Mouse (Mus musculus): ENCODE results near the gene Slc44a4. TPM values are rescaled to one million over a fixed set of nuclear protein-coding genes. Genes with fewer than 3 reads are reported as not detected.
"Not testable (repeated sequence)": the region's sequence is repeated elsewhere in the genome, so short reads cannot be mapped to it uniquely, and the experiment has no call there.

The Slc44a4 gene
- polyA plus RNA-seq, 1 experiment from 2014 or later: not detected

DNA sequence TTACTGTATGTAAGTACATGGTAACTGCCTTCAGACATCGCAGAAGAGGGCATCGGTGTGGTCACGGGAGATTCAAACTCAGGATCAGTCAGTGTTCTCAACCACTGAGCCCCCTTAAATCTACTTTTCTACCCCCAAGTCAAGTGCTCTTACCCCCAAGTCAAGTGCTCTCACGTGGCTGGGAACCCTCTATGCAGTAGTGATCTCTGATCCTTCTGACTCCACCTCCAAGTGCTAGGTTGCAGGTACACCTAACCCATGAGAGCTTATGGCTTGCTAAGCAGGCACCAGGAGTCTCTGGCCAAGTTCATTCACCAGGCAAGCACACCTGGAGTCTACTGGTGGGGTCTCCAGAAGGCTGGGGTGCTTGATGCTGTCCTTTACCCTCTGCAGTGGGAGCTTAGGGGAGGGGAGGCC is 35.3 kb downstream of the Slc44a4 start:
- Histone ChIP-seq H3K9ac (no peak overlapping the region), H3K4me3 (peak overlapping the region; percentile 98), H3K4me2 (peak overlapping the region; percentile 98), H3K27me3 (no peaks in the 10 kb centered on the region), H3K36me3 (peaks cover 30% of the 10 kb centered on the region), H3K9me3 (no peaks in the 10 kb centered on the region), H3K27ac (replicated peaks) (no peak overlapping the region), H3K4me1 (replicated peaks) (peaks cover 20% of the 10 kb centered on the region)
- ATAC-seq (ENCODE audit: low read depth): no peak
- 44% methylated on average over 4 of the region's 4 CpGs for WGBS

GRCm38 (mm10) chr17:34950514-34951455 is 36.5 kb downstream of the Slc44a4 start:
- peak overlapping the region; percentile 92 for H3K27ac ChIP-seq (replicated peaks)
- peak overlapping the region; percentile 100 for H3K9ac ChIP-seq
- WGBS: 10% methylated on average over 10 of the region's 10 CpGs
- peak overlapping the region; percentile 98 for H3K4me2 ChIP-seq
- peak overlapping the region; percentile 98 for H3K4me3 ChIP-seq
- H3K9me3 ChIP-seq: no peaks in the 10 kb centered on the region
- ATAC-seq (ENCODE audit: low read depth): no peak
- H3K27me3 ChIP-seq: peaks cover 11% of the 10 kb centered on the region
- peaks cover 20% of the 10 kb centered on the region for H3K4me1 ChIP-seq (replicated peaks)
- H3K36me3 ChIP-seq: peaks cover 30% of the 10 kb centered on the region

DNA sequence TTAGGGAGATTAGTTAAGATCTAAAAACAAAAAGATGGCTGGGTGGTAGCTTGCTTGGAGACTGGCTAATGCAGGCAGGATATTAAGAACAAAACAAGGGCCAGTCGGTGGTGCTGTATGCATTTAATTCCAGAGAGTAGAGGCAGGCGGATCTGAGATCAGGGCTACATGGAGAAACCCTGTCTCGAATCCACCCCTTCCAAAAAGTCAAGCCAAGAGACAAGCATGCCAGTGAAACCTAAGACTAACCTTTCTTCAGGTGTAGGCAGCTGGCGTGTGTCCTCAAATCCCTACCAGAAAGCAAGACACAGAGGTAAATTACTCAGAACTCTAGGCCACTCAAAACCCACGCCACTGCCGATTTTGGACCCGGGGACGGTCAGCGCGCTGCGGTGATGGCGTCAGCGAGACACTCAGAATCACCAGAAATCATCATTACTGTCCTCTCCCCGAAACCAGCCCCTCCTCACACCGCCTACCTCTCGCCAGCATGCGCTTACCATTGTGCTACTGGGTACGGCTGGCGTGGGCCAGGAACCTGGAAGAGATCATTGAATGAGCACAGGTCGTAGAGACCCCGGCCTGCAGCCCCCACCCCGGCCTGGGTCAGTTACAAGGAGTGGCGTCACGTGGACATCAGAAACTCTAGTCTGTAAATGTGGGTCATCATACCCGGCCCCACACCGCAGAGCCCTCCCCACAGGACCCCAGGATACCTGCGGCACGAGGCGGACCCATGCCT is 37.5 kb downstream of the Slc44a4 start:
- peak overlapping the region; percentile 92 for H3K27ac ChIP-seq (replicated peaks)
- no peaks in the 10 kb centered on the region for H3K9me3 ChIP-seq
- H3K36me3 ChIP-seq: peaks cover 30% of the 10 kb centered on the region
- H3K27me3 ChIP-seq: peaks cover 19% of the 10 kb centered on the region
- H3K4me3 ChIP-seq: peak overlapping the region; percentile 98
- under 1% methylated on average over 29 of the region's 29 CpGs for WGBS
- H3K4me1 ChIP-seq (replicated peaks): peaks cover 20% of the 10 kb centered on the region
- peak overlapping the region; percentile 100 for H3K9ac ChIP-seq
- peak; percentile 74 for ATAC-seq (ENCODE audit: low read depth)
- peak overlapping the region; percentile 98 for H3K4me2 ChIP-seq

DNA sequence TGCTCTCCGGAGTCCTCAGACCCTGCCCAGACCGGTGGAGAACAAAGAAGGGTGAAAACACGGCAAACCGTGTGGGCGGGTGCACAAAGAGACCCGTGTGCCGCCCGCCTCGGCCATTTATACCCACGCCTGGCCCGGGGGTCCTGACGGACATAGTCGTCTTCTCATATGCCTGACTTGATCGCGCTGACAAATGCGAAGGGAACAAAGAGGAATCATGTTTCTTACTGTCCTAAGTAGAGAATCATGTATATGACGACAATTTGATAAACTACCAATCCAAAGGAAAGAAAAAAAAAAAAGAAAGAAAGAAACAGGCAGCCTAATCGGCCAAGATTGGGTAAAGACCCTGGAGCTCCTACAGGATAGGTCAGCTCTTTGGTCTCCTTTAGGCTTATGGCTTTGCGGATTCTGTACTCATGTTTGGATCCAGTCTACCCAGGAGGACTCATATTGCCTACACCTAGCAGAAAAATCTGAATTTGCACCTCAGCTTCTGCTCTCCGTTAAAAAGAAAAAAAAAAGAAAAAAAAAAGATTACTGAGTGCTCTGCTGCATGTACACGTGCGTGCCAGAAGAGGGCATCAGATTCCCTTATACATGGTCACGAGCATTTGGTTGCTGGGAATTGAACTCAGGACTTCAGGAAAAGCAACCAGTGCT is 38.2 kb downstream of the Slc44a4 start:
- Histone ChIP-seq H3K27ac (replicated peaks) (peak overlapping the region; percentile 92), H3K9ac (peak overlapping the region; percentile 100), H3K4me2 (peak overlapping the region; percentile 98), H3K36me3 (peaks cover 30% of the 10 kb centered on the region), H3K4me1 (replicated peaks) (peaks cover 20% of the 10 kb centered on the region), H3K4me3 (peak overlapping the region; percentile 98), H3K27me3 (peaks cover 21% of the 10 kb centered on the region), H3K9me3 (no peaks in the 10 kb centered on the region)
- under 1% methylated on average over 23 of the region's 23 CpGs for WGBS
- peak; percentile 78 for ATAC-seq (ENCODE audit: low read depth)

GRCm38 (mm10) chr17:34953258-34953657 is 39.0 kb downstream of the Slc44a4 start:
- H3K9ac ChIP-seq: no peak overlapping the region
- H3K36me3 ChIP-seq: peaks cover 26% of the 10 kb centered on the region
- H3K4me2 ChIP-seq: no peak overlapping the region
- WGBS: 88% methylated on average over 3 of the region's 3 CpGs
- H3K4me1 ChIP-seq (replicated peaks): peaks cover 20% of the 10 kb centered on the region
- 0 out of 2 replicates have a peak overlapping the region, but pooled peaks have one; percentile 92 for H3K27ac ChIP-seq (replicated peaks)
- H3K9me3 ChIP-seq: no peaks in the 10 kb centered on the region
- H3K4me3 ChIP-seq: peak overlapping the region; percentile 98
- ATAC-seq (ENCODE audit: low read depth): no peak
- peaks cover 21% of the 10 kb centered on the region for H3K27me3 ChIP-seq

- Histone ChIP-seq H3K9me3 (no peaks in the 10 kb centered on the region), H3K27me3 (peaks cover 21% of the 10 kb centered on the region), H3K27ac (replicated peaks) (no peak overlapping the region), H3K4me2 (no peak overlapping the region), H3K9ac (no peak overlapping the region), H3K36me3 (peaks cover 20% of the 10 kb centered on the region), H3K4me1 (replicated peaks) (peaks cover 20% of the 10 kb centered on the region), H3K4me3 (no peak overlapping the region)
- WGBS: 89% methylated on average over 4 of the region's 4 CpGs
- ATAC-seq (ENCODE audit: low read depth): no peak
Measured at GRCm38 (mm10) chr17:34953904-34954303, 39.6 kb downstream of the Slc44a4 start.

DNA sequence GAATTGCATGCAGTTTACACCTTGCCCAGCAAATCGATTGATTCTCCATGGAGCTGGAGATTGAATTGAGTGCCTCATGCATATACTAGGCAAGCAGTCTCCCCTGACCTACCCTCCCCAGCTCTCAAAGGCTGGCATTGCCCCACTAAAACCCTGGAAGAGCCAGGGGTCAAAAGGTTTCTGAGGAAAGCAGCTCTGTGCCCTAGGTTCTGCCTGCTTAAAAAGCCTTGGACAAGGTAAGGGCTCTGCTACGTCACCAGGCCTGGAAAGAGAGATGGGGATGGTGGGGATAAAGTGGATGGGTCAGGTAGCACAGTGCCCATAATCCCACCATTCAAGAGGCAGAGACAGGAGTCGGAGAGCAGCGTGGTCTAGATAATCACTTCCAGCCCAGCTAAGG is 40.6 kb downstream of the Slc44a4 start:
- H3K36me3 ChIP-seq: peaks cover 12% of the 10 kb centered on the region
- no peak overlapping the region for H3K27ac ChIP-seq (replicated peaks)
- H3K4me3 ChIP-seq: no peak overlapping the region
- peaks cover 27% of the 10 kb centered on the region for H3K27me3 ChIP-seq
- 89% methylated on average over 4 of the region's 4 CpGs for WGBS
- no peak overlapping the region for H3K9ac ChIP-seq
- H3K4me2 ChIP-seq: no peak overlapping the region
- no peak for ATAC-seq (ENCODE audit: low read depth)
- H3K4me1 ChIP-seq (replicated peaks): peaks cover 21% of the 10 kb centered on the region
- H3K9me3 ChIP-seq: no peaks in the 10 kb centered on the region

DNA sequence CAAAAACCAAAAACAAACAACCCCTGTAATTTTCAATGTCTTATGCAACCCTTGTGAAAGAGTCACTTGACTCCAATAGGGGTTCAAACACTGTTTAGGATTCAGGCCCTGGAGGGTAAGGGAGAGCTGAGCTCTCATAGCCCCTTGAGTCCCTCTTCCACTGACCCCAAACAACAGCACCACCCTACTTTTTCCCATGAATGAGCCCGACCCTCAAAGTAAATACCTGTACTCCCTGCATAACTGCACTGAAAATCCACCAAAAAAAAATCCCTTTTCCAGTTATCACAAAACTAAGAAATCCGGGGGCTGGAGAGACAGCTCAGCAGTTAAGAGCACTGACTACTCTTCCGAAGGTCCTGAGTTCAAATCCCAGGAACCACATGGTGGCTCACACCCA is 41.6 kb downstream of the Slc44a4 start:
- H3K9me3 ChIP-seq: no peaks in the 10 kb centered on the region
- no peak overlapping the region for H3K4me3 ChIP-seq
- no peak overlapping the region for H3K9ac ChIP-seq
- ATAC-seq (ENCODE audit: low read depth): no peak
- peaks cover 17% of the 10 kb centered on the region for H3K4me1 ChIP-seq (replicated peaks)
- H3K36me3 ChIP-seq: peaks cover 2% of the 10 kb centered on the region
- peaks cover 37% of the 10 kb centered on the region for H3K27me3 ChIP-seq
- WGBS: 89% methylated on average over 3 of the region's 3 CpGs
- no peak overlapping the region for H3K4me2 ChIP-seq
- H3K27ac ChIP-seq (replicated peaks): no peak overlapping the region

- H3K36me3 ChIP-seq: no peaks in the 10 kb centered on the region
- H3K27me3 ChIP-seq: peaks cover 41% of the 10 kb centered on the region
- H3K4me2 ChIP-seq: no peak overlapping the region
- no peak for ATAC-seq (ENCODE audit: low read depth)
- WGBS: 68% methylated on average over 1 of the region's 1 CpGs
- peaks cover 13% of the 10 kb centered on the region for H3K4me1 ChIP-seq (replicated peaks)
- no peaks in the 10 kb centered on the region for H3K9me3 ChIP-seq
- H3K27ac ChIP-seq (replicated peaks): no peak overlapping the region
- no peak overlapping the region for H3K9ac ChIP-seq
- no peak overlapping the region for H3K4me3 ChIP-seq
Measured at GRCm38 (mm10) chr17:34956340-34956739, 42.1 kb downstream of the Slc44a4 start.

- peaks cover 49% of the 10 kb centered on the region for H3K27me3 ChIP-seq
- not testable (repeated sequence) for H3K9me3 ChIP-seq; H3K4me2 ChIP-seq; ATAC-seq (ENCODE audit: low read depth); H3K27ac ChIP-seq (replicated peaks); H3K9ac ChIP-seq; H3K36me3 ChIP-seq; H3K4me3 ChIP-seq
- 22% methylated on average over 35 of the region's 40 CpGs for WGBS
- H3K4me1 ChIP-seq (replicated peaks): peaks cover 12% of the 10 kb centered on the region
Measured at GRCm38 (mm10) chr17:34957291-34957690, 43.0 kb downstream of the Slc44a4 start.

GRCm38 (mm10) chr17:34957966-34958365 is 43.7 kb downstream of the Slc44a4 start:
- H3K36me3 ChIP-seq; H3K9me3 ChIP-seq; H3K27ac ChIP-seq (replicated peaks); ATAC-seq (ENCODE audit: low read depth); H3K4me3 ChIP-seq; H3K4me2 ChIP-seq; H3K9ac ChIP-seq: not testable (repeated sequence)
- Histone ChIP-seq H3K4me1 (replicated peaks) (peaks cover 12% of the 10 kb centered on the region), H3K27me3 (peaks cover 52% of the 10 kb centered on the region)
- WGBS: 27% methylated on average over 29 of the region's 40 CpGs

DNA sequence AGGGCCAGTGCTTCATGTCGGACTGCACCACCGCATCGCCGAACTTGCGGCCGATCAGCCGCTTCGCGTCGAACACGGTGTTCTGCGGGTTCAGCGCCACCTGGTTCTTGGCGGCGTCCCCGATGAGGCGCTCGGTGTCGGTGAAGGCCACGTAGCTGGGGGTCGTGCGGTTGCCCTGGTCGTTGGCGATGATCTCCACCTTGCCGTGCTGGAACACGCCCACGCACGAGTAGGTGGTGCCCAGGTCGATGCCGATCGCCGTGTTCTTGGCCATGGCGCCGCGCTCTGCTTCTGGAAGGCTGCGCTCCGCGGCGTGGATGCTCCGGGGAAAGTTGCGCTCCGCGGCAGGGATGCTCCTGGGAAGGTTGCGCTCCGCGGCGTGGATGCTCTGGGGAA is 44.5 kb downstream of the Slc44a4 start:
- H3K9me3 ChIP-seq; H3K27ac ChIP-seq (replicated peaks); H3K36me3 ChIP-seq: not testable (repeated sequence)
- Histone ChIP-seq H3K9ac (peak overlapping the region; percentile 53; the same call in 1 of the 2 replicates), H3K4me3 (peak overlapping the region; percentile 43), H3K27me3 (peaks cover 60% of the 10 kb centered on the region), H3K4me1 (replicated peaks) (peaks cover 12% of the 10 kb centered on the region), H3K4me2 (peak overlapping the region; percentile 68)
- ATAC-seq (ENCODE audit: low read depth): peak; percentile 45
- WGBS: 2% methylated on average over 31 of the region's 47 CpGs
